Mouse (Mus musculus) liver, embryonic 15.5 days (tissue): ENCODE results near the gene C9orf72. TPM values are rescaled to one million over a fixed set of nuclear protein-coding genes. Genes with fewer than 3 reads are reported as not detected.

Experiments
- ATAC-seq: fragments of 200-750 bp; cut with Nextera tagmentation; 2 replicates; pipeline ENCODE4 v1.8.0; 2017; ENCODE audit warnings: moderate number of reproducible peaks, mild to moderate bottlenecking, moderate library complexity; ENCODE audit not compliant: insufficient read depth
- H3K27ac ChIP-seq: fragments of 300-500 bp; sonication (generic); replicated peaks from 2 replicates; pipeline ENCODE4 v1.5.1; 2015; ENCODE audit warnings: mild to moderate bottlenecking, inconsistent platforms
- H3K27me3 ChIP-seq: fragments of 300-500 bp; sonication (generic); 2 replicates; pipeline ENCODE4 v1.6.1; 2015; ENCODE audit warnings: mild to moderate bottlenecking, inconsistent platforms
- H3K36me3 ChIP-seq: fragments of 300-500 bp; sonication (generic); replicated peaks from 2 replicates; pipeline ENCODE4 v1.6.1; 2015; ENCODE audit warnings: moderate library complexity, mild to moderate bottlenecking, inconsistent platforms
- H3K4me1 ChIP-seq: fragments of 300-500 bp; sonication (generic); replicated peaks from 2 replicates; pipeline ENCODE4 v1.6.1; 2015; ENCODE audit warnings: inconsistent platforms
- H3K4me2 ChIP-seq: fragments of 300-500 bp; sonication (generic); 2 replicates; pipeline ENCODE4 v1.6.1; 2015; ENCODE audit warnings: moderate library complexity, mild to moderate bottlenecking, inconsistent platforms
- H3K4me3 ChIP-seq: fragments of 300-500 bp; sonication (generic); replicated peaks from 2 replicates; pipeline ENCODE4 v1.5.1; 2015; ENCODE audit warnings: mild to moderate bottlenecking, inconsistent platforms
- H3K9ac ChIP-seq: fragments of 300-500 bp; sonication (generic); 2 replicates; pipeline ENCODE4 v1.6.1; 2015; ENCODE audit warnings: moderate library complexity, mild to moderate bottlenecking, inconsistent platforms
- H3K9me3 ChIP-seq: fragments of 300-500 bp; sonication (generic); replicated peaks from 2 replicates; pipeline ENCODE4 v1.6.1; 2016; ENCODE audit warnings: inconsistent platforms
- WGBS: fragments of 180-500 bp; shearing (Covaris S2); methylation state at CpG from one replicate; pipeline ENCODE4 v1.1.7; 2015; ENCODE audit warnings: mixed read lengths; ENCODE audit not compliant: insufficient replicate concordance; 5-methylcytosine and 5-hydroxymethylcytosine counted together
- polyA plus RNA-seq: library from polyadenylated mRNA; unstranded; fragments of >200 nt; fragmentation: Nextera tagmentation; extraction: Ambion mirVana; gene quantifications from 2 replicates; pipeline ENCODE4 v1.2.1, GENCODE M21; 2015

C9orf72 gene
- polyA plus RNA-seq, 1 experiment from 2014 or later = 3.3 TPM

- Histone ChIP-seq H3K27ac (peak overlapping the region; percentile 76), H3K27me3 (peaks cover 31% of the 10 kb centered on the region), H3K9me3 (no peaks in the 10 kb centered on the region), H3K4me2 (peak overlapping the region; percentile 84), H3K9ac (peak overlapping the region; percentile 57; the same call in 1 of the 2 replicates), H3K4me3 (peak overlapping the region; percentile 64), H3K36me3 (no peaks in the 10 kb centered on the region), H3K4me1 (peaks cover 10% of the 10 kb centered on the region; the same call in 1 of the 2 replicates)
- peak; percentile 69 for ATAC-seq
- 23% methylated on average over 20 of the region's 20 CpGs for WGBS
Measured at GRCm38 (mm10) chr4:35155132-35155922, 70.6 kb downstream of the C9orf72 start.

DNA sequence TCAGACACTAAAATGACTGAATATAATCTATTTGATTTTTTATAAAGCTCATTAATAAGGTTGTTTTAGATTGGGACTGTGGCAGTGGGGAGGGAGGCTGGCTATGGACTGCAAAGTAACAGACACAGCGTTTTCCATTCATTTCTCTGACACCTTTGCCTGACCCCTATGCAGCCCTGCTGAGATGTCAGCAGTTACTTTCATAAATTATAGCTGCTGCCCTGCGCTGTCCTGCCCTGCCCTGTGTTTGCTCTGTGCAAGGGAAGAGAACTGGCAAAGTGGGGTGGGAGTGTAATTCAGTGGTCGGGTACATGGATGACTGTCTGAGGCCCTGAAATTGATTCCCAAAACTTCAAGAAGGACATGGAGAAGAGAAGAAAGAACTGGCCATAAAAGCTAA, 71.9 kb downstream of the C9orf72 start:
- H3K4me1 ChIP-seq = peaks cover 10% of the 10 kb centered on the region; the same call in 1 of the 2 replicates
- no peaks in the 10 kb centered on the region for H3K36me3 ChIP-seq
- H3K4me3 ChIP-seq = no peak overlapping the region
- H3K4me2 ChIP-seq = no peak overlapping the region
- no peaks in the 10 kb centered on the region for H3K9me3 ChIP-seq
- H3K9ac ChIP-seq = no peak overlapping the region
- ATAC-seq = no peak
- H3K27me3 ChIP-seq = peaks cover 31% of the 10 kb centered on the region
- H3K27ac ChIP-seq = no peak overlapping the region
- 45% methylated on average over 3 of the region's 3 CpGs for WGBS

GRCm38 (mm10) chr4:35151756-35152155, 74.2 kb downstream of the C9orf72 start, which contains the start of gene Ifnk:
Gene Ifnk (plus strand): TSS chr4:35152056.
- Histone ChIP-seq H3K4me1 (peaks cover 4% of the 10 kb centered on the region; the same call in 1 of the 2 replicates), H3K9me3 (no peaks in the 10 kb centered on the region), H3K9ac (no peak within 1 kb of the TSS), H3K27ac (no peak within 1 kb of the TSS), H3K4me2 (no peak within 1 kb of the TSS), H3K27me3 (peaks cover 18% of the 10 kb centered on the region), H3K4me3 (no peak within 1 kb of the TSS), H3K36me3 (no peaks in the 10 kb centered on the region)
- ATAC-seq = no peak
- 63% methylated on average over 4 of the region's 4 CpGs for WGBS

DNA sequence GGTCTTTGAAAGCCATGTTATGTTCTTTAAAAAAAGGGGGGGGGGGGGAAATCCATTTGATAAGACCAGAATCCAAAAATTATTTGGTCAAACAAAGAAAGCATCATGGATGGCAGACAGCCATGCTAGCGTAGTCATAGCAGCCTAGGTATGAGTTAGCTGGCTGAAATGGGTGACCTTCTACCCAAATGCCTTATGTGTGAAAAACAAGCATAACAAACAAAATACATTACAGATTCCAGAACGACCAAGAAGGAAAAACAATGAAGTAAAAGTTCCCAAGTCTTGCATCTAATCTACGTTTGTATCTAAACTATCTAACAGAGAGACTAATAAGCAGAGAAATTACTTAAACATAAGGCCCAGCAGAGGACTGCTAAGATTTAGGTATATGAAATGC, 75.3 kb downstream of the C9orf72 start:
- Histone ChIP-seq H3K27ac (no peak overlapping the region), H3K9ac (no peak overlapping the region), H3K4me1 (no peaks in the 10 kb centered on the region; the same call in 1 of the 2 replicates), H3K4me3 (no peak overlapping the region), H3K4me2 (no peak overlapping the region), H3K9me3 (no peaks in the 10 kb centered on the region), H3K27me3 (peaks cover 9% of the 10 kb centered on the region; the same call in 1 of the 2 replicates), H3K36me3 (no peaks in the 10 kb centered on the region)
- 58% methylated on average over 3 of the region's 3 CpGs for WGBS
- no peak for ATAC-seq

- no peak overlapping the region for H3K27ac ChIP-seq
Measured at GRCm38 (mm10) chr4:35148326-35148725, 77.6 kb downstream of the C9orf72 start.

DNA sequence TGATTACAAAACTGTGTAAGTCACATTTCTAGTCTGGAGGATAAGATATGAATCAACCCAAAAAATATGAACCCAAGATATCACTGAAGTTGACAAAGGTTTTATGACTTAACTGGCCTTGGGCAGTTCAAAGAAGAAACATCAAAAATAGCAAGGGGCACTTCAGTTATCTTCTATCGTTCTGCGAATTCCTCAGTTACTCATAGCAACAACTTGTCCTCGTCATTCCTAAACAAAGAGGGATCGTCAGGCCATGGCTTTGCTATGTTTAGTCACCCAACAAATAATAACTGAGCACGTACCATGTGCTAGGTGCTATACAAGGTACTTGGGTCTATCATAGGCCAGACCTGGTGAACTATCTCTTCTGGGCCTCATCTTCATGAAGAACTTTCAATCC, 79.4 kb downstream of the C9orf72 start:
- WGBS = 70% methylated on average over 5 of the region's 5 CpGs

More at GRCm38 (mm10) chr4:35148326-35148725, 77.6 kb downstream of the C9orf72 start:
- Histone ChIP-seq H3K9ac (no peak overlapping the region), H3K36me3 (no peaks in the 10 kb centered on the region), H3K9me3 (no peaks in the 10 kb centered on the region), H3K27me3 (no peaks in the 10 kb centered on the region), H3K4me3 (no peak overlapping the region), H3K4me2 (no peak overlapping the region), H3K4me1 (no peaks in the 10 kb centered on the region)
- 62% methylated on average over 4 of the region's 4 CpGs for WGBS
- ATAC-seq = no peak

DNA sequence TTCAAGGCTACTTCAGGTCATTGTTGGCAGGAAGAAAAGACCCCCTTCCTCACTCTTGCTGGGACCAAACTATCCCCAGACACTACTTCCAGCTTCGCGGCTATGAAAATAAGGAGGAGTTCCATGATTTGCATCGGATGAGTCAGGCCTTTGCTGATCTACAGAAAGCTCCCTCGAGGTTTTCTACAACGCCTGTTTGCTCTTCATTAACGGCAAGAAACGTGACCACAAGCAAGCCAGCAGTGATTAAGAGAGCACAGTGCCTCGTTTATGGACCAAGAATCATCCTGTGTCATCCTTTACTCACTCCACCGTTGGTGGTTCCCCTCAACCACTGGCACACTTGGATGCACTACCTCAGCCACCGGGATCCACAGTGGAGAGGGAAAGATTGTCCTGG, 80.2 kb downstream of the C9orf72 start:
- H3K27me3 ChIP-seq = no peaks in the 10 kb centered on the region
- no peak for ATAC-seq
- WGBS = 64% methylated on average over 10 of the region's 10 CpGs
- no peak overlapping the region for H3K27ac ChIP-seq
- no peak overlapping the region for H3K9ac ChIP-seq
- H3K36me3 ChIP-seq = no peaks in the 10 kb centered on the region
- H3K4me3 ChIP-seq = no peak overlapping the region
- no peak overlapping the region for H3K4me2 ChIP-seq
- H3K4me1 ChIP-seq = no peaks in the 10 kb centered on the region
- no peaks in the 10 kb centered on the region for H3K9me3 ChIP-seq

More for the DNA sequence above, 79.4 kb downstream of the C9orf72 start:
- H3K9ac ChIP-seq = no peak overlapping the region
- H3K4me1 ChIP-seq = no peaks in the 10 kb centered on the region
- H3K4me2 ChIP-seq = no peak overlapping the region
- H3K4me3 ChIP-seq = no peak overlapping the region
- H3K9me3 ChIP-seq = no peaks in the 10 kb centered on the region
- H3K27me3 ChIP-seq = no peaks in the 10 kb centered on the region
- H3K36me3 ChIP-seq = no peaks in the 10 kb centered on the region
- H3K27ac ChIP-seq = no peak overlapping the region
- no peak for ATAC-seq

DNA sequence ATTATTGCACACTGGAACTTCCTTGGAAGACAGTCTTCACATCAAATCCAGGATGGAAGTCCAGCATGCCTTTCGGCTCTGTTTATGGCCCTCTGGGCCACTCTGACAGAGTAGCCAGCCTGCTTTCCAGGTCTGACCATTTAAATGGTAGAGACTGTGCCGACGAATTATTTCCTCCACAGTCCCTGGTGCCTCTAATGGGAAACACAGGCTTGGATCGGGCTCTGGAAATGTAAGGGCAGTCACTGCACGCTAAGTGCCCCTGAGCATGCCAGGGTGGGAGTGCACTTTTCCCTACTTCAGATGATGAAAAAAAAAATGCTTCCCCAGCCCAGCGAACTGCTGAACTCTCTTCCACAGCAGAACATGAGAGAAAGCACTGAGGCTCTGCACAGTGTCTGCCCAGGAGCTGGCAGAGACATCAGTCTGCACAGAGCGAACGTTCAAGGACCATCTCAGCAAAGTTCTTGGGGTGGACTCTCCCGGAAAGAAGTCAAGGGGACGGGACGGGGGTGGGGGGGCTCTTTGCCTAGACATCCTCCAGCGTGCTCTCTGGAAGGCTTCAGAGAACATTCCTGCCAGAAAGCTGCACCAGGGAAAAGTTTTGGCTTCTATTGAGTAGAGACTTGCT, 82.4 kb downstream of the C9orf72 start:
- H3K4me3 ChIP-seq = no peak overlapping the region
- no peaks in the 10 kb centered on the region for H3K36me3 ChIP-seq
- no peaks in the 10 kb centered on the region for H3K9me3 ChIP-seq
- no peak for ATAC-seq
- H3K4me1 ChIP-seq = no peaks in the 10 kb centered on the region
- WGBS = 68% methylated on average over 12 of the region's 12 CpGs
- H3K9ac ChIP-seq = no peak overlapping the region
- no peak overlapping the region for H3K4me2 ChIP-seq
- no peak overlapping the region for H3K27ac ChIP-seq
- no peaks in the 10 kb centered on the region for H3K27me3 ChIP-seq

Other genes starting within 250 kb of the C9orf72 start
- gene Ifnk, start 74.1 kb downstream of the C9orf72 start, polyA plus RNA-seq = 0.10 TPM in 1 of 2 replicates, not detected in the other
- 8.5 and 9.7 TPM in 2 replicates for gene Mob3b, start 68.7 kb downstream of the C9orf72 start, polyA plus RNA-seq